Comparison of ENCODE assay signal across 20 mouse cellular contexts in the genomic region with DNA sequence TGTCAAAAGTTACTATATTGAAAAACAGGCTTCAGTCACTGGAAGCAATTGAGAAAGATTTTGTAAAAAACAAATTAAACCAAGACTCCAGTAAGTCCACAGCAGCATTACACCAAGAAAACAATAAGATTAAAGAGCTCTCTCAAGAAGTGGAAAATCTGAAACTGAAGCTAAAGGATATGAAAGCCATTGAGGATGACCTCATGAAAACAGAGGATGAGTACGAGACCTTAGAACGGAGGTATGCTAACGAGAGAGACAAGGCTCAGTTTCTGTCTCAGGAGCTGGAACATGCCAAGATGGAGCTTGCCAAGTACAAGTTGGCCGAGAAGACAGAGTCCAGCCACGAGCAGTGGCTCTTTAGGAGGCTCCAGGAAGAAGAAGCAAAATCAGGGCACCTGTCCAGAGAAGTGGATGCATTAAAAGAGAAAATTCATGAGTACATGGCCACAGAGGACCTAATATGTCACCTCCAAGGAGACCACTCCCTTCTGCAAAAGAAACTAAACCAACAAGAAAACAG. TPM values are rescaled to one million over a fixed set of nuclear protein-coding genes. Genes with fewer than 3 reads are reported as not detected.
DNase-seq lines count a peak whose midpoint lies in the region; ATAC-seq and TF ChIP-seq lines count a peak whose summit lies in the region.
"Had no signal": no experiment of that assay in that cellular context is flagged by ENCODE, and none has a peak within 500 bp of the region (broad histone marks: within the 10 kb centered on the region; RNA-seq: fewer than 3 reads in every experiment).

No protein-coding gene starts in this region.

- H3K4me2 ChIP-seq in heart, postnatal 0 days (ENCODE audit: low read depth, low read length): no peak overlapping the region
- H3K4me2 ChIP-seq: forebrain, embryonic 13.5 days; heart, embryonic 13.5 days; hindbrain, embryonic 13.5 days had no signal

- H3K4me1 ChIP-seq in heart, postnatal 0 days (ENCODE audit: control insufficient read depth, insufficient read depth): peaks cover 4% of the 10 kb centered on the region; the same call in 1 of the 2 replicates
- H3K4me1 ChIP-seq: embryonic facial prominence, embryonic 10.5 days; hindbrain, embryonic 13.5 days had no signal

- intact Hi-C loops in gastrocnemius, adult 2 months (cut with DNase I): no loop called here
- intact Hi-C loops in gastrocnemius, postnatal 36 days (cut with DNase I): no loop called here

- no peaks in the 10 kb centered on the region for H3K9me3 ChIP-seq in heart, postnatal 0 days (replicated peaks; ENCODE audit: control insufficient read depth, low read length)
- H3K9me3 ChIP-seq: embryonic facial prominence, embryonic 10.5 days; forebrain, embryonic 13.5 days; heart, embryonic 13.5 days; hindbrain, embryonic 13.5 days had no signal

- no peak overlapping the region for H3K9ac ChIP-seq in heart, postnatal 0 days (replicated peaks; ENCODE audit: low read depth, low read length)
- H3K9ac ChIP-seq: forebrain, embryonic 13.5 days; forebrain, postnatal 0 days; heart, embryonic 13.5 days; hindbrain, embryonic 13.5 days had no signal

- WGBS in heart, postnatal 0 days: 72% methylated on average over 5 of the region's 5 CpGs

- no peak for TF ChIP-seq CTCF in gastrocnemius, adult 2 months (IDR thresholded peaks at IDR 0.05)
- no peak for TF ChIP-seq CTCF in heart, postnatal 0 days (IDR thresholded peaks at IDR 0.05; ENCODE audit: low read depth)

- no peaks in the 10 kb centered on the region for H3K27me3 ChIP-seq in heart, postnatal 0 days (ENCODE audit: control insufficient read depth, insufficient read depth, low read length)
- H3K27me3 ChIP-seq: forebrain, embryonic 13.5 days; heart, embryonic 13.5 days; hindbrain, embryonic 13.5 days had no signal

- no peak overlapping the region for H3K4me3 ChIP-seq in gastrocnemius, adult 2 months
- H3K4me3 ChIP-seq in heart, postnatal 0 days (ENCODE audit: low read depth, low read length): no peak overlapping the region
- H3K4me3 ChIP-seq: embryonic facial prominence, embryonic 10.5 days; forebrain, embryonic 13.5 days; heart, embryonic 13.5 days; hindbrain, embryonic 13.5 days had no signal

- no peak for ATAC-seq in heart, postnatal 0 days (ENCODE audit: insufficient read depth, low read depth)
- ATAC-seq: CD4-positive, CD25-positive, alpha-beta regulatory T cell, adult 4 months; forebrain, embryonic 13.5 days; forebrain, postnatal 0 days; hindbrain, postnatal 0 days had no signal

- peaks cover 37% of the 10 kb centered on the region for H3K36me3 ChIP-seq in heart, postnatal 0 days (replicated peaks; ENCODE audit: control insufficient read depth, insufficient read depth, low read length)
- H3K36me3 ChIP-seq: hindbrain, embryonic 13.5 days had no signal

- peak; percentile 13 for DNase-seq in adrenal gland, postnatal 14 days
- no peak for DNase-seq in adrenal gland, adult 8-10 months
- peak; percentile 62 for DNase-seq in gastrocnemius, adult 2 months
- DNase-seq in gastrocnemius, postnatal 36 days: no peak
- DNase-seq in heart, postnatal 0 days (ENCODE audit: low spot score): no peak
- no peak for DNase-seq in heart, postnatal 4 days
- DNase-seq in spleen, adult 12 weeks (ENCODE audit: low spot score): no peak
- DNase-seq: adrenal gland, postnatal 25 days; B cell, adult 2 months; cerebellum, adult 18-20 months; forebrain, postnatal 0 days; heart, postnatal 10 days; kidney, adult 11 months; kidney, adult 9 months had no signal

- H3K27ac ChIP-seq in gastrocnemius, adult 2 months: peak overlapping the region; percentile 52
- H3K27ac ChIP-seq in heart, postnatal 0 days (ENCODE audit: low read depth): 0 out of 2 replicates have a peak overlapping the region, but pooled peaks have one; percentile 4
- H3K27ac ChIP-seq: embryonic facial prominence, embryonic 10.5 days; forebrain, embryonic 13.5 days; heart, embryonic 13.5 days; hindbrain, embryonic 13.5 days; hindbrain, postnatal 0 days had no signal

- TF ChIP-seq EP300 in heart, postnatal 0 days (IDR thresholded peaks at IDR 0.05; ENCODE audit: low read depth): no peak

RNA-seq across cellular contexts. Expression of a gene that starts 35.8 kb away (rescaled TPM):
- 17.1 and 20.6 TPM in 2 replicates for total RNA-seq in adrenal gland, postnatal 14 days (2021)
- 10 to 100 TPM; 16.6 to 25.6 (median 17.6) TPM for total RNA-seq in adrenal gland, adult 8-10 months (2022)
- 10 to 100 TPM; 33.0 to 44.0 TPM for total RNA-seq in gastrocnemius, adult 2 months (2021)
- 10 to 100 TPM; 32.6 to 36.6 TPM for total RNA-seq in gastrocnemius, postnatal 36 days (2021)
- total RNA-seq in heart, postnatal 0 days (2014; rRNA removed; ENCODE audit: low replicate concordance): 7.0 and 17.0 TPM in 2 replicates
- polyA plus RNA-seq in heart, postnatal 0 days (2015; fragmentation: Nextera tagmentation; extraction: Ambion mirVana): 50.3 and 56.6 TPM in 2 replicates
- total RNA-seq in heart, postnatal 4 days (2021): 10 to 100 TPM; 33.9 to 39.6 TPM

Comparison
In these comparisons a context has a peak if more than half of its experiments do, and no peak if none do; other contexts are left out.
1. DNase-seq: peak in adrenal gland, postnatal 14 days (single experiment) and gastrocnemius, adult 2 months (single experiment); none in adrenal gland, adult 8-10 months (single experiment), gastrocnemius, postnatal 36 days (0 of 2), heart, postnatal 0 days (single experiment), heart, postnatal 4 days (single experiment) and spleen, adult 12 weeks (single experiment).